Mouse (Mus musculus) embryo, embryonic 11.5 days (tissue): Measurements from ENCODE around the gene Trp53inp2.

Experiments
- DNase-seq: peaks from one replicate; pipeline ENCODE4 v3.0.0-alpha.2; 2012; ENCODE audit warnings: low read depth, low spot score

Trp53inp2 gene

DNA sequence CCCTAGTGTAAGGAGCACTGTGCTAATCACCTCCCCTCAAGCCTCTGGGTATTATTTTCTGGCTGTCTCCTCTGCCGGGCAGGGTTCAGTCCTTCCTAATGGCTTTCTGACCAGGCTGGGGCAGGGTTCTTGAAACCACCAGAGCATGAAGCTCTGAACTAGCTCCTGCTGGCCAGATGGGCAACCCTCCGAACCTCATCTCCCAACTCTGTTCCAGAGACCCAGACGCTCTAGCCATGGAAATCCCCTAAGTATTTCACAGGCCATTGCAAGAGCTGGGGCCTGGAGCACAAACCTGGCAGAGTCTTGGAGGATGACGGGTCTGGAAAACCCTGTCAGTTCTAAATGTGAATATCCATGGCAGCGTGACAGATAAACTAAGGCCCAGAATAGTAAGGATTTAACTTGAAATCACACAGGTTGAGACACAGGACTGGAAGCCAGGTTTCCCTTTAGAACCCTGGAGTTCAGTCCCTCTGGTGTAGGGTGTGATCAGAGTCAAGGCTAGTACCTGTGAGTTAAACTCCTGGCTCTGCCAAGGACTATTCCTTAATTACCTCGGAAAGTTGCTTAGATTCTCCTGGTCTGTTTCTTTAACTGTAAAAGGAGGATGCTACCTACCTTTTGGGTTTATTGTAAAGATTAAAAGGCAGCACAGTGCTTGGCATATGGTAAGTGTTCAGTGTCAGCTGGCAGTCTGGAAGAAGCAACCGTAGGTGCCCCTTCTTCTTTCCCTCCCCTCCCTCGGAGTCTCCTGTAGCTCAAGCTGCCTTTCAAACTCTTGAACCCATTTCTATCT, at the start of gene Trp53inp2:
Trp53inp2 (plus strand) TSS at position 799 of the 799 bp plus-strand sequence.
- DNase-seq = no peak

DNA sequence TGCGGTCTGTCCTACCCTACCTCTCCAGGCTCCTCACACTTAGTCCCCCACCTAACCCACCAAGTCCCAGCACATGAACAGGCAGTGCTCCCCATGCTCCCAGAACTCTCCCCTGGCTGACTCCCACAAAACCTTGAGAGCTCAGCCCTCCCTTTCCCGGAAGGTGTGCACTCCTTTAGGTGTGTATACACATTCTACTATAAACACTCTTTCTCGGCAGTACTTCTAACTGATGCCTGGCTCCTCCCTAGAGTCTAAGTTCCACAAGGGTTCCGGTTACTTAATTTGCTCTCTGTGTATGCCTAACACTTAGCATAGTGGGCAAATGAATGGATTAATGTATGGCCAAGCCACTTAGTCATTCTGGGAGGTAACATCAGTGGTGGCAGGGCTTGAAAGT, 49.5 kb upstream of the Trp53inp2 start:
- no peak for DNase-seq

DNA sequence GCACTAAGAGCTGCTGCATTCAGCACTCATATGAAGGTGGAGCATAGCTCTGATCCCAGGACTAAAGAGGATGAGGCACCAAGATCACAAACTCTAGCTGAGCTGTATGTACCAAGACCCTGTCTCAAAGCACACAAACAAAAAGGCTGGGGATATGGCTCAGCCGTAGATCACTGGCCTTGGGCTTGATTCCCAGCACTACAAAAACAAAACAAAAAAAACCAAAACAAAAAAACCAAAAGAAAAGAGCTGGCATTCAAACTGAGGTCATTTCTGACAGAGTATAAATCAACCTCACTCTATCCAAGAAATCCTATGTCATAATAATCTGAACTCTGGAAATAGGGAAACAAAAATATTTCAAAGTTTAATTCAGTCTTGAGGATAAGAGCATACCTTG, 47.4 kb upstream of the Trp53inp2 start:
- DNase-seq = no peak

DNA sequence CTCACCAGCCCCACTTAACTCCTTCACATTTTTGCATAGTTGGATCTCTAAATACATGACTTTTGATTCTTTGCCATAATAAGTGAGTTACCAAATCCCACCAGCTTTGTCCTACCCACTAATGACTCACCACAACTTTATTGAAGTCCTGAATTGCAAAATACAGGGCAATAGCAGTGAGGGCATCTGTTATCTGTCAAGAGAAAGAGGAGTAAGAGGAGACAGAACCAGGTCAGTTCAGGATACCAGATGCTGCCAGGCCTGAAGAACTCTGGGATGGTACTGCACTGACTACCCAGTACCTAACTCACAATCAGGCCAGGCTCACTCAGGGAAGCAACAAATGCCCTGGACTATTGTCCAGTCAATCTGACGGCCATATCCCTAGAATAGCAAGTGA, 45.6 kb upstream of the Trp53inp2 start:
- no peak for DNase-seq

DNA sequence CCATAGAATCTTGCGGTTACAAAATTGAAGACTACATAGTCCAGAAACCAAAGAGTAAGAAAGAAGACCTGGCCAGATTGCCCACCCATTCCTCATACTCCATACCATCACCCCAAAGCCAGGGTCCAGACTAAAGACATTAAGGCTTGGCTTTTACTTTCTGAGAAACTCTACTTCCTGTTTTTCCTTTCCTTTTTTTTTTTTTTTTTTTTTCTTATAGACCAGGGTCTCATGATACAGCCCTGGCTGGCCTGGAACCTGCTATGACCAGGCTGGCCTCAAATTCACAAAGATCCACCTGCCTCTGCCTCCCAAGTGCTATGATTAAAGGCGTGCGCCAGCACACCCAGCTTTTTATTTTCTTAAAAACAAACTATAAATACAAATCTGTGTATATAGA, 44.6 kb upstream of the Trp53inp2 start:
- no peak for DNase-seq

DNA sequence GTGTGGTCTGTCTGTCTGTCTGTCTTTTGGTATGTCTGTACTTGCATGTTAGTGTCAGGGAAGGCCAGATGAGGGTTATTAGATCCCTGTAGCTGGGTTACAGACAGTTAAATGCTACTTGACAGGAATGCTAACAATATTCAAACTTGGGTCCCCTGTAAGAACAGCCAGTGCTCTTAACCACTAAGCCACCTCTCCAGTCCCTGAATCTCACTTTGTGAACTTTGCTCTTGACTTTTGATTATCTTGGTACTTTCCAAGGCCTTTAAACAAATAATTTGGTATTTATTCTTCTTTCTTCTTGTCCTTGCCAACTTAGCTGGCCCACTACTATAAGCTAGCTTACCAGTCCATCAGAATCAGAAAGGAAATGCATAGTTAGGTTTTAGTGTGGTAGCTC, 40.7 kb upstream of the Trp53inp2 start:
- no peak for DNase-seq

DNA sequence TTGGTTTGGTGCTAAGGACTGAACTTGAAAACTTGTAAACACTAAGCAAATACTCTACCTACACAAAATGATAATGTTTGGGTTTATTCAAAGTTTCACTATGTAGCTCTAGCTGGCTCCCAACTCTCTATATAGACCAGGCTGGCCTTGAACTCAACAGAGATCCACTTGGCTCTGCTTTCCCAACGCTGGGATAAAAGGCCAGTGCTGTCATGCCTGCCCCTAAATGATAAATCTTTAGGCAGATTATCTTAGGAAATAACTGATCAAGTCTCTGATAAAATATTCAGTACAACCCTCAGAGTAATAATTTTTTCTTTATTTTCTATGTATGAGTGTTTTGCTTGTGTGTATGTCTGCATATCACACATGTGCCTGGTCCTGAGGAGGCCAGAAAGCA, 34.2 kb upstream of the Trp53inp2 start:
- DNase-seq = no peak

DNA sequence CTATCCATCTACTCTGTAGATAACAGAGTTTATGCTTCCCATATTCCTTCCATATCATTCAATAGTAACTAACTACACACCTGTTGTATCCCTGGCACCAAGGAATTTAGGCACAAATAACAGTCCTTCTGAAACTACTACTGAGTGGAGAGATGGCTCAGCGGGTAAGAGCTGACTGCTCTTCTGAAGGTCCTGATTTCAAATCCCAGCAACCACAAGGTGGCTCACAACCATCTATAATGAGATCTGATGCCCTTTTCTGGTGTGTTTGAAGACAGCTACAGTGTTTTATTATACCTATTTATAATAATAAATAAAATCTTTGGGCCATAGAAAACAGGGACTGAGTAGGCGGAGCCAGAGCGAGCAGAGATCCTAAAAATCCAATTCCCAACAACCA, 26.5 kb upstream of the Trp53inp2 start:
- DNase-seq = no peak

DNA sequence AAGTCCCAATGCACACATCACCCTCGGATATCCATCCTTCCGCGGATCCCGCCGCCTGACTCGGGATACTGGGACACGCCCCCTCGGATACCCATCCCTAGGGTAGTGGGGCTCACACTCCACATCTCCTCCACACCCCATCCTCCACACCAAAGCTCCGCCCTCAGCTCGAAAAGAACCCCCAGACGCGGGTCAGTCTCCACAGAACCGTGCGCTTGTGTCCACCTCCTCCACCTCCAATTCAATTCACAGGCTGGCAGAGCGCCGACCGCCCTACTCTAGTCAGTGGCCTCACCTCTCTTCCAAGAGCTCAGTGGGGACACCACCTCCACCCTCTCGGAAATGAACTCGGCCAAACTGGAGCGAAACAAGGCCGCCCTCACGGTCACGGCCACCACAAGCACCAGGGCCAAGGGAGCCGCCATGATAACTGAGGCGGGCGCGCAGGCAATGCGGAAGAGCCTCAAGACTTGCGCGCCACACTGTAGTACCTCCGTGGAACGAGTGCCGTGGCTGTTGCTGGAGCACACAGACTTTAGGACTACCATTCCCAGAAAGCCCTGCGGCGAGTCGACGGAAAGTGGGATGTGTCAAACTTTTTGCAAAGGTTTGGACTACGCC, 23.8 kb upstream of the Trp53inp2 start, which contains the start of gene Pigu:
Pigu (minus strand) TSS at position 460 of the 621 bp plus-strand sequence.
- peak; percentile 89 for DNase-seq

DNA sequence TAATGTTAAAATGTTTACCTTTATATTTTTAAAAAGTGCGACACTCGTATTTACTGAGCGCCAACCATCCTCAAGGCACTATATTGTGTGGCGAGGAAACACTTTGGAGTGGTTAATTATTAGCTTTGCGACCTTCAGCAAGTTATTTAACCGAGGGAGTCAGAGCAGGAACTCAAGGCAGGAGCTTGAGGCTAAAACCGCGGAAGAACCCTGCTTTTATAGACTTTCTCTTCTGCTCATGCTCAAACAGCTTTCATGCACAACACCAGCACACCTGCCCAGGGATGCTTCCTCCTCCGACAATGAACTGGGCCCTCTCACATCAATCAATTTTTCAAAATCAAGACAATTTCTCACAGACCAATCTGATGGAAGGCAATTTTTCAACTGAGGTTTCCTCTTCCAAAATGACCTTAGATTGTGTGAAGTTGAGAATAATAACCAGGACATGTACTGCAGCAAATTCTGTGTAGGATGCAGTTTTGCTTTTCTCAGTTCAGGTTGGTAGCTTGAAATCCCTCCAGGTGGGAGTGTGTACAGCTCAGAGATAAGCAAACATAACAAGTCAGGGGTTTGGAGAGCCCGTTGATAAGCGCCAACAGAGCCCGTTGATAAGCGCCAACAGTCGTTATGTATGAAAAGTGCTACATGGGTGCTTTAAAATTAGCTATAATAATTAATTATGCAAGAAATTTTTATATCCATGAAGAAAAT, 23.0 kb upstream of the Trp53inp2 start:
- peak; percentile 8 for DNase-seq

DNA sequence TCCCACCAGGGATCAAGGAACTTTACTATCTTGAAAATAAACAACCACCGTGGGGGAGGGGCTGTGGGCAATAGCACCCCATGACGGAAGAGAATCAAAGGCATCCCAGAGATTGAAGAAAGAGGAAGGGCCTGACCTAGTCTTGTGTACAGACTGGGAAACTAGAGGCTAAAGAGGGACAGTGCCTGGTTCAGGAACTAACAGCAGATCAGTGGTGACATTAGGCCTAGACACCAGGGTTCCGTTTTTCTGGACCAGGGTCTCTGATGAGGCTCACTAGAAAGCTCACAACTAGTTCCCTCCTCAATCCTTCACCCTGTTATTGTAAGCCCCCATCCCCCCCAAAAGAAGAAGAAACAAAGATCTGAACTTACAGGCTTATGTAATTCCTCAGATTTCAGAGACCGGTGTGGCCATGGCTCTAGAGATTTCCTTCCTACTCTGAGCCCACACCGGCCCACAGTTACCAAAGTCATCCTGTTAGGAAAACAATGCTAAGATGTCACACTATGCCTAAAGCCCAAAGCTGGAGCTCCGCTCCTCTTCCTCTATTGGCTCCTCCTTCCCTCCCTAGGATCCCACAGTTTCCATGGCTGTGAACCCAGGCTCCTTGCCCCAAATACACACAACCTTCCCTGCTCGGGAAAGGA, 13.1 kb upstream of the Trp53inp2 start:
- DNase-seq = no peak

DNA sequence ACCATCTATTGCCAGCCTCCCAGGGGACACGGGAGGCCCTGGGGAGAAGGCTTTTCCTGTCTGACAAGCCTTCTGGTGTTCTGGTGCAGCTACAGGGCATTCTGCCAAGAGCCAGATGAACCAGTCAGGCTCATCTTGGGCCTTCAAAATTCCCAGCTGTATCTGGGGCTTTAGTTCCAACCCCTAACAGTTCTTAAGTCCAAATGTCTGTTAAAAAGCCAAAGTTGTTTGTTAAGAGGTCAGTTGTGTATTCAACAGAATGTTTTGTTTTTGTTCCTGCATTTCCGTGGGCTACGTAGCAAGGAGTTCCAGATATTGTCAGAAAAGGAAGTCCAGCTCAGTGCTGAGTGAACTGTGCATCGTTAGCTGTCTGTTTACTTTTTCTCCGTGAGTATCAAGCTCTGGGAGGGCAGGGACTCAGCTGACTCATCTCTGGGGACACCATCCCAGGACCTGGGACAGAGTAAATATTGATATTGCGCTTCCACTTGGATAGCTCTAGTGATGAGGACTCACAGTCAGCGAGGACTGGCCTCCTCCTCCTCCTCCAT, 11.5 kb upstream of the Trp53inp2 start:
- DNase-seq = no peak

DNA sequence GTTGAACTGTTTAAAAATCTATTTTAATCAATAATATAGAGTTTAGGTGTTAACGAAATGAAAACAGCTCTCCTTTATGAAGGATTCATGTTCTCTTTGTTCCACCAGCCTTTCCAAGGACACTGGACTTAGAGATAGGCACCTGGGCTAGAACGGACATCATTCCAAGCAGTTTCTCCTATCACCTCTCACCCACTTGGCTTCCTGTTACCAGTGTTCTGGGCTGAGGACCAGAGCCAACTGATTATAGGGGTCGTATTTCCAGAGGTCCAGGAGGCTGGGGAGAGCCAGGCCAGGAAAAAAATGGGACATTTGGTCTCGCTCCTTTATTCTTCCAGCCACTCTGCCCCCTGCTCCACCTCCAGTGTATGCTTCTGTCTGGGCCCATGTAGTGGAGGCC, 8.4 kb upstream of the Trp53inp2 start:
- no peak for DNase-seq

DNA sequence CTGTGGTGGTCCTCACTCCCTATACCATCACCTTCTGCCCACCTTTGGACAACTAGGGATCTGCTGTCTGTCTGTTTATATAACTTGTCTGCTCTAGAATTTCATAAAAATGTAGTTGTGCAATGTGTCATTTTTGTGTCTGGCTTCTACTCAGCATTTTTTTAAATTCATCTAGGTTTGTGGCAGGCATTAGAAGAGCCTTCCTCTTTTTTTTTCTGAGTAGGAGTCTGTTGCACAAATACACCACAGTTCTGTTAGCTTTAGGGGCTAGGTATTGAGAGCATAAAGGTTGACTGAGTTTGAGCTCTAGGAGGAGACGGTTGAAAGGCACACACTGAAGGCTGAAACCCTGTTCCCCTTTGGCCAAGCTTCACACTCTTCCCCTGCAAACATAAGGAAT, 7.6 kb upstream of the Trp53inp2 start:
- no peak for DNase-seq

DNA sequence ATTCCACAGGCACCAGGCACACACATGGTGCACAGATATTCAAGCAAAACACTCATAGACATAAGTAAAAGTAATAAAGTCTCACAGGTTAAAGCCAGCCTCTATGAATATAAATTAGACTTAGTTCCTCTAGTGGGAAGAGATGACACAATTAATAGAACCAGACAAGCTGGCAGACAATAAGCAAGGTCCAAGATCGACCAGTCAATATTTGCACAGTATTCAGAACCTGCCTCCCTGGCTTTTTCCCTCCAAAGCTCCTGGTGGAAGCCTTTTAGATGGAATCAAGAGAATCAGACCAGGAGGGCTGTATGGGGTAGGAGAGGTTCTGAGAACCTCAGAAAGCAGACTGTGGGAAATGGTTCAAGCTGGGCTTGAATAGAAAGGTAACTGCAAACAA, 7.0 kb upstream of the Trp53inp2 start:
- DNase-seq = no peak

DNA sequence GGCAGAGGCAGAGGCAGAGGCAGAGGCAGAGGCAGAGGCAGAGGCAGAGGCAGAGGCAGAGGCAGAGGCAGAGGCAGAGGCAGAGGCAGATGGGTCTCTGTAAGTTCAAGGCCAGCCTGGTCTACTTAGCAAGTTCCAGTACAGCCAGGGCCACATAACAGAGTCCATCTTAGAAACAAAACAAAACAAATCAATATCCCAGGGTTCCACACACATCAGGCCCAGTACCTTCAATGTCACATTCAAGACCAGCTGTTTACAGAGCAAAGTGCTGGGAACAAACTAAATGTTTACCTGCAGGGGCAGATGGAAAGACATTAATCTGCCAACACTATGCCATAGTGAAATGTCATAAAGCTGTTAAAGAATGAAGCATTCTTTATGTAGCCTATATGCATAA, 6.3 kb upstream of the Trp53inp2 start:
- DNase-seq = no peak

DNA sequence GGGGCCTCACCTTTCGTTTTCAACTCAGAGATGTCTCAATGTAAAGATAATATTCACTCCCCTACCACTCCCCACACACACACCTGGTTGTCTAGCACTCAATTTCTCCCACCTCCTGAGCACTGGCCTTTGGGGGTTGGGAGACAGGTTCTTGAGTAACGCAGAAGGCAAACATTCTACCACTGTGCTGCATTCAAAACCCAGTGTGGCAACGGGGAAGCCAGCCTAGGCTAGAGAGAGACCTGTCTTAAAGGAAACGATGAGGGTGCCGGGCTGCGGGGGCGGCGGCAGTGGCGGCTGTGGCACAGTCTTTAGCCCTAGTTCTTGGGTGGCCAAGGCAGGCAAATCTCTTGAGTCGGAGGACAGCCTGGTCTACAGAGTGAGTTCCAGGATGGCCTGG, 4.7 kb upstream of the Trp53inp2 start:
- no peak for DNase-seq

DNA sequence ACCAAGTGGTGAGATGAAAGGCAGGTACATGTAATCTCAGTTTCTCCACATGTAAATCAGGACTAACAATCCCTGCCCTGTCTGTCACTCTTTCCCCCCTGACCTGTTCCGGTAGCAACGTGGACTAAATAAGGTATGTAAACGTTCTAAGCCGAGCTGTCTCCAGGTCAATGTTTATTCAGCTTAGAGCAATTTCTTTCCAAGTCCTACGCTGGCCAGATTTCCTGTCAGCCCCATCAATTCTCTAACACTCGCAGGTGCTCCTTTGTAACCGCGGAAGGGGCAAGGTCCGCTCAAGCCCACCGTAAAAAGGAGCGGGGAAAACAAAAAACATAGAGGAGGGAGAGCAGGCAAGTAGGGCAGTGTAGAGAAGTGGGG, 190 bp downstream of the Trp53inp2 start:
- DNase-seq = no peak

DNA sequence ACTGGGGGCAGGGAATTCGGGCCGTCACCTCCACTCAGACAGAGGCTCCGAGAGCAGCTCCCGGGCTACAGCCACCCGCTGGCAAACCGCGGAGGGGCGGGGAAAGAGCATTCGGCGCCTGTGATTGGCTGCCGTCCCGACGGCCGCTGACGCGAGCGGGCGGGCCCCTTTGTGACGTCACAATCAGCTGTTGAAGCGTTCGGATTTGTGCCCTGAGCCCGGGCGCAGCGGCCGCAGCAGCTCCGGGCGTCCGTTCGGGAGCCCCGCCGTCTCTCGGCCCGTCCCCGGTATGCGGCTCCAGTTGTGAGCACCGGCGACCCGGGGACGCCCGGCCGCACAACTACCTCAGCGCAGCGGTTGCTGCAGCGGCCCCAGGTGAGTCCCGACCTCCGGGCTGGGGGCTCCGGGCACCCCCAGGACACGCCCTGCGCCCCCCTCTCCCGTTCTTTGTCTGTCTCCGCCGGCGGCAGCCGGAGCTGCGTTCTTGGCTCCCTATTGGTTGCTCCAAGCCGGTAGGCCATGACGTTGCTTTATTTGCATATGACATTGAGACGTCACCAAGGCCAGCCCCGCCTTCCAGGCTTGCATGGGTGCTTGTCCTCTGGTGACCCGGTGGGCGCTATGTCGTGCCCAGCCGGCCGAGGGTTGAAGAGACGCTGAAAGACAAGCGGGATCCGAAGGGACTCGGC, 928 bp downstream of the Trp53inp2 start:
- peak; percentile 94 for DNase-seq

DNA sequence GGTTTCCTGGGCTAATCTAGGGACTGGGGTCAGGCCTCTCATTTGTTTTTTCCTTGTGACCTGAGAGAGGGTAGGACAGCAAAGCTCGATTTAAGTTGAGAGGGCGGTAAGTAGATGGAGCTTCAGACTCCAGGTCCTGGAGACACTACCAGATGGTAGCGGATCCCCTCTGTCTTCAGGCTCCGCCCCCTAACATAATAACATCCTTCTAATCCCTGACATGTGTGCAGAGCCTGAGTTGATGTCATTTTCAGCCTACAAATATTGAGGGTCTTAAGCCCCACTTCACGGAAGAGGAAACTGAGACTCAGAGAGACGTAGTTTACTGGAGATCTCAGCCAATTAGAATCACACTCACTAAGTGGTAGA, 1.5 kb downstream of the Trp53inp2 start:
- DNase-seq = no peak

DNA sequence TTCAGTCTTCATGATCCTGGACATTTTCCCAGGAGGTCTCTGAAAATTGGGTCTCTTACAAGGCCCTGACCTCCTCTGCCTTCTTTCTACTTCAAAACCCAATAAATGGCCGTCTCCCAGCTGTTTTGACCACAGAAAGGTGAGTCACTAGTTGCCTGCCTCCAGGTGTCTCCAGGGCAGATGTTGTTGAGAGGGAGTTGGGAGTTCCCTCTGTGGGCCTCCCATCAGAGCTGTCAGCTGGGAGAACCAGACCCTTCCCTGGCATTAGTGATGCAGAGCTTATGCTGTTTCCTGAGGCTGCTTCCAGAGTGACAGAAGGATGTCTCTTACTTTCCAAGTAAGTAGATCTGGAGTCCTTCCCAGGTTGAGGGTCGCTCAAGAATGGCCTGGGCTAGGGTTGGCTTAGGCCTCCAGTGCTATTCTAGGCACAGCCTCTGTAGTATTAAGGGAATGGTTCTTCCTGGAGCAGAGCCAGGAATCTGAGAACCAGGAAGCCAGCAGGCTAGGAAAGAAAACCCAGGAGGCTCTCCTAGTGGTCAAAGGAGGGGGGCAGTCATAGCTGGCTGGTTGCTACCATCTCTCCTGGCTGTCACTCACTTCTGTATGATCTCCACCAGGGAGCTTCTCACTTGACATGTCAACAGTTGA, 2.1 kb downstream of the Trp53inp2 start:
- DNase-seq = no peak
